Mouse (Mus musculus) heart, embryonic 15.5 days (tissue): ENCODE results near the gene Atpaf1. TPM values are rescaled to one million over a fixed set of nuclear protein-coding genes. Genes with fewer than 3 reads are reported as not detected.
A peak's percentile ranks its signal among the peaks of the same experiment; 100 is the strongest.

Experiments used
- ATAC-seq: fragments of 200-750 bp; cut with Nextera tagmentation; replicated peaks from 2 replicates; pipeline ENCODE4 v1.8.0; 2017; ENCODE audit warnings: low read depth, moderate TSS enrichment; ENCODE audit not compliant: insufficient number of reproducible peaks, insufficient read depth, low FRiP score
- H3K27ac ChIP-seq: fragments of 300-500 bp; sonication (generic); 2 replicates; pipeline ENCODE4 v1.5.1; 2015; ENCODE audit warnings: mild to moderate bottlenecking, inconsistent platforms
- H3K27me3 ChIP-seq: fragments of 300-500 bp; sonication (generic); 2 replicates; pipeline ENCODE4 v1.6.1; 2015; ENCODE audit warnings: inconsistent platforms
- H3K36me3 ChIP-seq: fragments of 300-500 bp; sonication (generic); 2 replicates; pipeline ENCODE4 v1.6.1; 2015; ENCODE audit warnings: mild to moderate bottlenecking, inconsistent platforms
- H3K4me1 ChIP-seq: fragments of 300-500 bp; sonication (generic); replicated peaks from 2 replicates; pipeline ENCODE4 v1.6.1; 2015; ENCODE audit warnings: inconsistent platforms
- H3K4me2 ChIP-seq: fragments of 300-500 bp; sonication (generic); 2 replicates; pipeline ENCODE4 v1.6.1; 2015; ENCODE audit warnings: inconsistent platforms, mild to moderate bottlenecking, moderate library complexity
- H3K4me3 ChIP-seq: fragments of 300-500 bp; sonication (generic); 2 replicates; pipeline ENCODE4 v1.5.1; 2015; ENCODE audit warnings: mild to moderate bottlenecking, inconsistent platforms
- H3K9ac ChIP-seq: fragments of 300-500 bp; sonication (generic); 2 replicates; pipeline ENCODE4 v1.6.1; 2015; ENCODE audit warnings: mild to moderate bottlenecking, inconsistent platforms
- H3K9me3 ChIP-seq: fragments of 300-500 bp; sonication (generic); replicated peaks from 2 replicates; pipeline ENCODE4 v1.6.1; 2016; ENCODE audit warnings: inconsistent platforms
- WGBS: fragments of 180-500 bp; shearing (Covaris S2); methylation state at CpG from one replicate; pipeline ENCODE4 v1.1.7; 2015; ENCODE audit warnings: mixed read lengths; 5-methylcytosine and 5-hydroxymethylcytosine counted together
- polyA plus RNA-seq: library from polyadenylated mRNA; unstranded; fragments of >200 nt; fragmentation: Nextera tagmentation; extraction: Ambion mirVana; gene quantifications from 2 replicates; pipeline ENCODE4 v1.2.1, GENCODE M21; 2015

Atpaf1 gene
- polyA plus RNA-seq, 1 experiment from 2014 or later: 69.3 TPM

GRCm38 (mm10) chr4:115830491-115830890 lies 45.9 kb downstream of the Atpaf1 start:
- H3K4me3 ChIP-seq: no peak overlapping the region
- no peak for ATAC-seq
- peaks cover 19% of the 10 kb centered on the region for H3K4me1 ChIP-seq
- H3K27me3 ChIP-seq: no peaks in the 10 kb centered on the region
- H3K4me2 ChIP-seq: peak overlapping the region; percentile 7; the same call in 1 of the 2 replicates
- H3K27ac ChIP-seq: 0 out of 2 replicates have a peak overlapping the region, but pooled peaks have one; percentile 1
- no peak overlapping the region for H3K9ac ChIP-seq
- H3K9me3 ChIP-seq: no peaks in the 10 kb centered on the region
- H3K36me3 ChIP-seq: peaks cover 28% of the 10 kb centered on the region
- WGBS: 57% methylated on average over 5 of the region's 5 CpGs

- no peaks in the 10 kb centered on the region for H3K9me3 ChIP-seq
- no peak overlapping the region for H3K4me2 ChIP-seq
- H3K36me3 ChIP-seq: peaks cover 31% of the 10 kb centered on the region
- 91% methylated on average over 22 of the region's 22 CpGs for WGBS
- peaks cover 19% of the 10 kb centered on the region for H3K4me1 ChIP-seq
- H3K4me3 ChIP-seq: no peak overlapping the region
- H3K27me3 ChIP-seq: no peaks in the 10 kb centered on the region
- H3K27ac ChIP-seq: no peak overlapping the region
- no peak for ATAC-seq
- no peak overlapping the region for H3K9ac ChIP-seq
These were observed 46.6 kb downstream of the Atpaf1 start for GRCm38 (mm10) chr4:115831221-115831620.

GRCm38 (mm10) chr4:115832040-115832439 lies 47.4 kb downstream of the Atpaf1 start:
- Histone ChIP-seq H3K4me2 (no peak overlapping the region), H3K36me3 (peaks cover 31% of the 10 kb centered on the region), H3K4me1 (peaks cover 19% of the 10 kb centered on the region), H3K9me3 (no peaks in the 10 kb centered on the region), H3K4me3 (no peak overlapping the region), H3K27ac (no peak overlapping the region), H3K9ac (no peak overlapping the region), H3K27me3 (no peaks in the 10 kb centered on the region)
- no peak for ATAC-seq
- WGBS: 60% methylated on average over 2 of the region's 2 CpGs

DNA sequence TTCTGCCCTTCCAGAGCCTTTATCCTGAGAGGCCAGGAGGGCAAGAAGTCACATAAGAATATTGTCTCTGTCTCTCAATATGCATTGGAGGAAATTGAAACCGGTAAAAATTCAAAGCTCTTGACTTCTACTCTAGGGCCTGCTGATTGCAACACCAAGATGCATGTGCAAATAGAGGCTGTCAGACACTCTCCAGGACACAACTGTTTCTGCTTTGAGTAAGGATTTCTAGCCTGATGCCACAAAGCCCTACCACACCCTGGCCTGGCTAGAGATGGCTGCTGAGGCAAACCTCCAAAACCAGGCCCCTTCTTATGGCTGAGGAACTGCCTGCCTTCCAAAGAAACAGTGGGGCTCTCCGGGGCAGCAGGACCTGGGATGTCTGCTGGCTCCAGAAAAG lies 51.0 kb downstream of the Atpaf1 start:
- H3K36me3 ChIP-seq: peaks cover 31% of the 10 kb centered on the region
- H3K4me1 ChIP-seq: peaks cover 11% of the 10 kb centered on the region
- H3K4me2 ChIP-seq: no peak overlapping the region
- H3K27me3 ChIP-seq: no peaks in the 10 kb centered on the region
- H3K4me3 ChIP-seq: no peak overlapping the region
- no peak for ATAC-seq
- H3K9ac ChIP-seq: no peak overlapping the region
- 68% methylated on average over 2 of the region's 2 CpGs for WGBS
- H3K27ac ChIP-seq: no peak overlapping the region
- H3K9me3 ChIP-seq: no peaks in the 10 kb centered on the region

DNA sequence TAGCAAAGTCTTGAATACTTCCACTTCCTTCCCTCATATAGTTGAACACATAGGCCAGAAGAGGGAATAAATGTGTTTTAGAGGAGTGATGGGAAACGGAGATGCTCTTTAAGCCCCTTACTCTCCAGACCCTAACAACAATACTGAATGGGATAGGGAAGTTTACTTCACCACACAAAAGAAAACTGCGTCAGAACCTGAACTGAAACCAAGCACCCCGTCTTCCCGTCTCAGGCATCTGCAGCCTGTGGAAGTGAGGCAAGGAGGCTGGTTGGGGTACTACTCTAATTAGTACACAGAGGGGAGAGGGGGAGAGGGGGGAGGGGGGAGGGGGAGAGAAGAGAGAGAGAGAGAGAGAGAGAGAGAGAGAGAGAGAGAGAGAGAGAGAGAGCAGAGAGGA lies 53.6 kb downstream of the Atpaf1 start:
- Histone ChIP-seq H3K4me3 (peak overlapping the region; percentile 67), H3K4me1 (peaks cover 14% of the 10 kb centered on the region), H3K9ac (no peak overlapping the region), H3K36me3 (peaks cover 17% of the 10 kb centered on the region), H3K4me2 (peak overlapping the region; percentile 74), H3K27me3 (no peaks in the 10 kb centered on the region), H3K27ac (no peak overlapping the region), H3K9me3 (no peaks in the 10 kb centered on the region)
- 66% methylated on average over 4 of the region's 4 CpGs for whole genome bisulfite sequencing
- ATAC-seq: no peak

- peak within 1 kb of the TSS; percentile 65 for H3K9ac ChIP-seq
- H3K4me2 ChIP-seq: peak within 1 kb of the TSS; percentile 74
- no peaks in the 10 kb centered on the region for H3K9me3 ChIP-seq
- peak; percentile 96 for ATAC-seq
- H3K27me3 ChIP-seq: no peaks in the 10 kb centered on the region
- H3K4me1 ChIP-seq: peaks cover 14% of the 10 kb centered on the region
- peak within 1 kb of the TSS; percentile 67 for H3K4me3 ChIP-seq
- H3K36me3 ChIP-seq: peaks cover 10% of the 10 kb centered on the region
- WGBS: 1% methylated on average over 51 of the region's 51 CpGs
- peak within 1 kb of the TSS; percentile 68 for H3K27ac ChIP-seq
These were observed 54.4 kb downstream of the Atpaf1 start, which contains the start of gene Mknk1 for GRCm38 (mm10) chr4:115838696-115839641. TSS of gene Mknk1 (plus strand) at chr4:115839198.

- peaks cover 14% of the 10 kb centered on the region for H3K4me1 ChIP-seq
- H3K9me3 ChIP-seq: no peaks in the 10 kb centered on the region
- H3K27ac ChIP-seq: no peak overlapping the region
- peak overlapping the region; percentile 67 for H3K4me3 ChIP-seq
- peak overlapping the region; percentile 74 for H3K4me2 ChIP-seq
- H3K36me3 ChIP-seq: peaks cover 6% of the 10 kb centered on the region; the same call in 1 of the 2 replicates
- ATAC-seq: no peak
- no peak overlapping the region for H3K9ac ChIP-seq
- WGBS: 47% methylated on average over 4 of the region's 4 CpGs
- H3K27me3 ChIP-seq: no peaks in the 10 kb centered on the region
These were observed 55.3 kb downstream of the Atpaf1 start for GRCm38 (mm10) chr4:115839956-115840355.

- H3K9me3 ChIP-seq: no peaks in the 10 kb centered on the region
- H3K27ac ChIP-seq: no peak overlapping the region
- peaks cover 14% of the 10 kb centered on the region for H3K4me1 ChIP-seq
- H3K27me3 ChIP-seq: no peaks in the 10 kb centered on the region
- ATAC-seq: no peak
- 84% methylated on average over 4 of the region's 4 CpGs for WGBS
- H3K9ac ChIP-seq: no peak overlapping the region
- H3K4me2 ChIP-seq: no peak overlapping the region
- no peaks in the 10 kb centered on the region; the same call in 1 of the 2 replicates for H3K36me3 ChIP-seq
- no peak overlapping the region for H3K4me3 ChIP-seq
These were observed 56.2 kb downstream of the Atpaf1 start for GRCm38 (mm10) chr4:115840842-115841241.

DNA sequence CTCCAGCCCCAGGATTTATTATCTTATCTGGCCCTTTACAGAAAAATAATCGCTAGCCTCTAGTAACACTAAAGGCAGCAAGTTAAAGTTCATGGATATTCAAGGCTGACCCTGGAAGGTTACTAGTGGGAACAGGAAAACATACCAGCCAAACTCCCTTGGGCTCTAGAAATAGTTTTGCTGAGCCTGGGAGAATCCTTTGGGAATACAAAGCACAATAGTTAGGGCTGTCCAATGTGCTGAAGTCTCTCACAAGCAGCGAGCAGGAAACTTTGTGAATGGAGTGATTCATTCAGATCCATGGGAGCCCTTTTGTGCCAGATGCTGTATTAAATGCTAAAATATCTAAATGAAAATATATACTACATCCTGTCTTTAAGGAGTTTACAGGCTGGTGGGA lies 62.0 kb downstream of the Atpaf1 start:
- peaks cover 12% of the 10 kb centered on the region; the same call in 1 of the 2 replicates for H3K36me3 ChIP-seq
- H3K4me1 ChIP-seq: peaks cover 29% of the 10 kb centered on the region
- ATAC-seq: no peak
- no peaks in the 10 kb centered on the region for H3K9me3 ChIP-seq
- H3K27me3 ChIP-seq: no peaks in the 10 kb centered on the region
- H3K9ac ChIP-seq: no peak overlapping the region
- H3K27ac ChIP-seq: no peak overlapping the region
- no peak overlapping the region for H3K4me2 ChIP-seq
- H3K4me3 ChIP-seq: no peak overlapping the region
- 36% methylated on average over 2 of the region's 2 CpGs for WGBS

DNA sequence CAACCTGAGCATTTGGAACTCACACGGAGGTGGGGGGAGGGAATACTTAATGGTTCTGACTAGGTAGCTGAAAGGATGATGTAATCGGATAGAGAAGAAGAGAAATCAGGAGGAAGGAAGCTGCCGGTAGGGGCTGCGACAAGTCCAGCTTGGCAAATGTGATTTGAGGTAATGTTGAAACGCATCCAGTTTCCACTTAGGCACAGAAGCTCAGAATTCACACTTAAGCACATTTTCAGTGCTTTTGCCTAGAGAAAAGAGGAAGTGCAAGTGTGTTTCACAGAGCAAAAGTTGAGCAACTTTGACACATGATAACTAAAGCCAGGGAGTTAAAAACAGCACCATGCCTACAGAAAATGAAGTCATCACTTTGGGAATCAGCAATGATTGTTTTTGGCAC lies 62.8 kb downstream of the Atpaf1 start:
- H3K4me3 ChIP-seq: no peak overlapping the region
- H3K27ac ChIP-seq: 0 out of 2 replicates have a peak overlapping the region, but pooled peaks have one; percentile 35
- no peaks in the 10 kb centered on the region for H3K27me3 ChIP-seq
- no peak for ATAC-seq
- no peak overlapping the region for H3K4me2 ChIP-seq
- H3K36me3 ChIP-seq: peaks cover 18% of the 10 kb centered on the region; the same call in 1 of the 2 replicates
- peaks cover 33% of the 10 kb centered on the region for H3K4me1 ChIP-seq
- H3K9me3 ChIP-seq: no peaks in the 10 kb centered on the region
- 43% methylated on average over 5 of the region's 5 CpGs for WGBS
- H3K9ac ChIP-seq: no peak overlapping the region

GRCm38 (mm10) chr4:115848083-115848482 lies 63.5 kb downstream of the Atpaf1 start:
- Histone ChIP-seq H3K4me2 (no peak overlapping the region), H3K9ac (no peak overlapping the region), H3K9me3 (no peaks in the 10 kb centered on the region), H3K4me1 (peaks cover 33% of the 10 kb centered on the region), H3K36me3 (peaks cover 18% of the 10 kb centered on the region; the same call in 1 of the 2 replicates), H3K27ac (no peak overlapping the region), H3K27me3 (no peaks in the 10 kb centered on the region), H3K4me3 (no peak overlapping the region)
- 74% methylated on average over 1 of the region's 1 CpGs for WGBS
- ATAC-seq: no peak
